16 mouse cellular contexts compared by ENCODE assay signal in the genomic region with DNA sequence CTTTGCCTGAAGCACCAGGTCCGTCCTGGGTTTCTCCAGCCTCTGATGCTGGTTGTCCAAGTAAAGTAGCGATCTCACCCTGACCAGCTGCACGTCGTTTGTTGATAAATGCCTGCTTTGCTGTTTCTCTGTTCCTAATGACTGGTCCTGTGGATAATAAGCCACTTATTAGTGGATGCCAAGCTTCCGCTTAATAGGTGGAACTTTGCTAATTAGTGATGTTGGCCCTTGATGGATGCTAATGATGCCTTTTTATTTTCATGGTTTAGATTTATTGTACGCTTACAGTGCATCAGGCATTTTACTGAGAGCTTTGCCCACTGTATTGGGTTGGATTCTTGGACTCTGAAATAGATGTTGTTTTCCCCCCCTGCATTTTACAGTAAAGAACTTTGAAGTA.
"Had no signal": no experiment of that assay in that cellular context is flagged by ENCODE, and none has a peak within 500 bp of the region (broad histone marks: within the 10 kb centered on the region; RNA-seq: fewer than 3 reads in every experiment).

No protein-coding gene starts in this region.

- H3K27me3 ChIP-seq: megakaryocyte, embryonic 14.5 days; midbrain, embryonic 13.5 days; midbrain, embryonic 15.5 days; neural tube, embryonic 12.5 days; stomach, embryonic 15.5 days had no signal

- H3K27ac ChIP-seq: macrophage; midbrain, embryonic 13.5 days; midbrain, embryonic 15.5 days; neural tube, embryonic 12.5 days; stomach, embryonic 15.5 days; stomach, postnatal 0 days had no signal

- H3K4me3 ChIP-seq: megakaryocyte, embryonic 14.5 days; midbrain, embryonic 13.5 days; midbrain, embryonic 15.5 days; neural tube, embryonic 12.5 days; stomach, embryonic 15.5 days had no signal

- H3K9me3 ChIP-seq: megakaryocyte, embryonic 14.5 days; midbrain, embryonic 13.5 days; midbrain, embryonic 15.5 days; neural tube, embryonic 12.5 days; stomach, embryonic 15.5 days had no signal

- H3K4me2 ChIP-seq: lung, embryonic 14.5 days; midbrain, embryonic 11.5 days; midbrain, embryonic 13.5 days; midbrain, embryonic 15.5 days; neural tube, embryonic 12.5 days; stomach, embryonic 15.5 days had no signal

- H3K36me3 ChIP-seq: midbrain, embryonic 15.5 days; stomach, embryonic 15.5 days had no signal

- ATAC-seq: midbrain, embryonic 13.5 days; midbrain, embryonic 15.5 days had no signal

- DNase-seq: lung, adult 18-20 months; lung, embryonic 14.5 days; lung, postnatal 10 days; lung, postnatal 36 days; right cerebral cortex, postnatal 14 days; thymus, adult 2 months; thymus, postnatal 25 days; thymus, postnatal 4 days had no signal

- H3K9ac ChIP-seq: lung, embryonic 14.5 days; midbrain, embryonic 13.5 days; midbrain, embryonic 15.5 days; neural tube, embryonic 12.5 days; stomach, embryonic 15.5 days had no signal
